Mouse (Mus musculus) retina, postnatal 1 day (tissue): ENCODE measurements around the gene Slc37a1.

ENCODE experiments used
- DNase-seq: peaks from one replicate; pipeline ENCODE4 v3.0.0-alpha.2; 2012

The Slc37a1 gene

GRCm38 (mm10) chr17:31355792-31356502, 69.4 kb downstream of the Slc37a1 start:
- peak; percentile 43 for DNase-seq

GRCm38 (mm10) chr17:31360582-31360981, 74.0 kb downstream of the Slc37a1 start:
- no peak for DNase-seq

- DNase-seq: peak; percentile 37
These were observed 79.1 kb downstream of the Slc37a1 start for GRCm38 (mm10) chr17:31365586-31366166.

DNA sequence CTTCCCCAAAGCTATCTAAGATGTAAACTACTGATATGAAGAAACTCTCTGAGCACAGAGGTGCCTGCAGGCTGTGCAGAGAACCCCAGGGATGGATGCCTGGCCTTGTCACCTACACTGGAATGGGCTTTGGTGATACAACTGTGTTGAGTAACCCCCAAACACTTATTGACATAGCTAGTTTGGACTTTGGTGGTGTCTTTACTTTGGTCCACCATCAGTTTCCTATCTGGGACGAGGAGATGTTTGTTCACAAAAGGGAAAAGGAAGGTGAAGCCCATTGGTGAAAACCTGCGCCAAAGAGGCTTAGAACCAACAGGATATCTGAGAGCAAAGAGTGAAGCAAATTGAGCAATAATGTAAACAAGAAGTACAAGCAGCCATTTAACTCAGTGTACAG, 83.6 kb downstream of the Slc37a1 start:
- DNase-seq: no peak

- DNase-seq: no peak
These were observed 84.3 kb downstream of the Slc37a1 start for GRCm38 (mm10) chr17:31370931-31371330.

DNA sequence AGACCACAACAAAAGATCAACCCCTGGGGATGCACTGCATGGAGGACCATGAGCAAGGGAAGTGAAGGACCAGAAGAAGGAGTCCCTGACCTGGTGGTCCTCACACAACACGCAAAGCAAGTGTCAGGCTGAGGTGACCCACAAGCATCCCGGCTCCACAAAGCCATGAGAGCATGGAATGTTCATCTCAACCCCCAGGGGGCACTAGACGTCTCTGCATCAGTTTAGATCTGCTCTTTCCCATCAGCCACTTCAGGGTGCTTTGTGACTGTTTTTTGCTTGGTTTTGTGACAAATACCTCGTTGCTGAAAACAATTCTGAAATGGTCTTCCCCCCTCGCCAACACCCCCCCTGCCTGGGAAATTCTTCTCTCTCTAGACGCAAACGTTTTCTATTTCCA, 91.4 kb downstream of the Slc37a1 start:
- DNase-seq: peak; percentile 92

DNA sequence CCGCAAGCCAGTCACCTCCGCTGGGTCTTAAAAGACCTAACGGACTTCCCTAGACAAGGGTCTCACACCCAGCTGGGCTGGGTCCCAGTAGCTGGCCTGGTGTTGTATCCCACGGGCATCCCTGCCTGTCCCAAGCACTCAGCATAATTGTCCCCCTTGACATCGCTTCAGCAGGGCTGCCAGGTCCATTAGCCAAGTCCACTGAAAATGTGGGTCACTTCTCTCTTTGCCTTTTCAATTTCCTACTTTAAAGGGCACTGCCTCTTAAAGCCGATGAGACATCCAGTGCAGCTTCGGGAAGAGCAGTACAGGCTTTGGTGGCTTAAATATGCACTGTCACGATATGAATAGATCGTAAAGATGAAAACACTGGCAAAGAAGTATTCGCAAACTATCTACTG, 91.8 kb downstream of the Slc37a1 start:
- peak; percentile 90 for DNase-seq

- DNase-seq: no peak
These were observed 92.5 kb downstream of the Slc37a1 start for GRCm38 (mm10) chr17:31379086-31379485.

GRCm38 (mm10) chr17:31379863-31380262, 93.3 kb downstream of the Slc37a1 start:
- no peak for DNase-seq

DNA sequence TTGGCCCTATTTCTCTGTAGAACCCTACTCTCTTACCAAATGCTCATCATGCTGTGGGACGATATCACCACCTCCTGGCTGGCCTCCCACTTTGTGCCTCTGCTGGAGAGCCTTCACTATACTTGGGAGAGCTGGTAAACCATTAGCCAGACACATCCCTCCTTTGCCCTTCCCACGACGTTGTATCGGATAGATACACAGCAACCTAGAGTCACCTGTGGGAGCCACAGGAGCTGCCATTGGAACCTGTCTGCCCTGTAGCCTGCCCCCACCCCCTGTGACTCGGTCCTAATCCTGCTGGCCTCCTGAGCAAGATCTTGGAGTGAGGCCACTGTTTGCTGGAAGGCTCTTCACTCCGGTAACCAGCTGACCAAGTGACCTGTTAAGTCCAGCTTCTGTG, 96.7 kb downstream of the Slc37a1 start:
- no peak for DNase-seq

DNA sequence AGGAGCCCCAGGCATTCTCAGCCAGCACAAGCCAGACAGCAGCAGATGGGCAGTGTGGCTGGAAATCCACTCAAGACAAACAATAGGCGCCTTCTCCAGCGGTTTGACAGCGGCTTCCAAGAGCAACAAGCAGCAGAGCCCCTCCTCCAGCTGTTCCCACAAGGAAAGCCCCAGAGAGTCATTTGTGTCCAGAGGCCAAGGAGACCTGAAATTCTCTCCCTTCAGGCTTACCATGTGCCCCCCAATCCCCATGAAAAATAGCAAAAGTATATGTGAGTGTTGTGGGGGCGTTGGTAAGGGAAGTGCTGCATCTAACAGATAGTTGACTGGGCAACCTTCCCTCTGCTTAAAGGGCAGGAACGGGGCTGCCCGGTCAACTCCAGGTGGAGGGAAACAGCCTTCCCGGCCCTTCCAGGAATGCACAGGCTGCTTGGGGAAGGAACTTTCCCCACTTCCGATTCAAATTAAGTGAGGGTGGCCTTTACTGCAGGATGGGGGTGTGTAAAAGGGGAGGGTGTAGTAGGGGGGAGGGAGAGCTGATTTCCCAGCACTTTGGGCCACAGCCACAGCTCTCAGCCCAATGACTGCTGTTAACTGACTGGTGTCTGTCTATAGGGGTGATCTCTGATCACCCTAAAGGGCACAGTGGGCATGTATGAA, 98.5 kb downstream of the Slc37a1 start:
- DNase-seq: peak; percentile 45

DNA sequence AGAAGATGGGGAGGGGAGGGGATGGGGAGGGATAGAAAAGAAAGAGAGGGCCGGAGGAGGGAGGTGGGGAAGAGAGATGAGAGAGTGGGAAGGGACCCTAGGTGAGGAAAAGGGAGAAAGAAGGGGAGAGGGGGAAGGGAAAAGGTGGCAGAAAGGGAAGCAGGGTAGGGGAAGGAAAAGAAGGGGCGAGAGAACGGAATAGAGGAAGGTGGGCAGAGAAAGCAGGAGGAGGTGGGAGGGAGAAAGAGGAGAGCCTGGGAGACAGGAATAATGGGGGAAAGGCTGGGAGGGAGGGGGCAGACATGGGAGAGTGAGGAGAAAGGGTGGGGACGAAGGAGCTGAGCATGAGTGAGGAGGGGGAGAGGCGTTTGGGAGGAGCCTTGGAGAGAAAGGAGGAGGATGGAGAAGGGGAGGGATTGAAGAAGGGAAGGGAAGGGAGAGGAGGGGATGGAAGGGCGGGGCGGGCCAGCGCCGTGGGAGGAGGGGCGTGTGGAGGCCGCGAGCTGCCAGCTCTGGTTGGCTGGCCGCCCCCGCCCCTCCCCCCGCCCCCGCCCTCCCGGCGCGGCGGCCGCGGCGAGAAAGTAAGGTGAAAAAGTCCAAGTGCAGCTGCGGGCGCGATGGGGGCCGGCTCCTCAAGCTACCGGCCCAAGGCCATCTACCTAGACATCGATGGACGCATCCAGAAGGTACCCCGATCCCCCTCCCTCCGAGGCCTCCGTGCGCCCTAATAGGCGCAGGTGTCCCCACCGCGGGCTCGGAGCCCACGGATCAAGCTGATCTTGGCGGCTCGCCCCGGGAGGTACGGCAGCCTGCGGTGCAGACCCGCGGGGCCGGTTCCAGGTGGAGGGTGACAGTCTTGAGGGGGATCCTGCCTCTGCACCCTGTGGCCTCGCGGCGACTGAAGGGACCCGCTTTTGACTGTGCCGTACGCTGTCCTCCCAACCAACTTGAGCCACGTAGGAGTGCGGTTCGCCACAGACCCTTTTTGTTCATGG, 99.4 kb downstream of the Slc37a1 start, which contains the start of gene Pde9a:
TSS of gene Pde9a (plus strand) at position 540 of the 995 bp plus-strand sequence.
- peak; percentile 90 for DNase-seq

- peak; percentile 16 for DNase-seq
These were observed 100.2 kb downstream of the Slc37a1 start for GRCm38 (mm10) chr17:31386766-31387275.

GRCm38 (mm10) chr17:31389432-31390050, 102.9 kb downstream of the Slc37a1 start:
- DNase-seq: no peak

DNA sequence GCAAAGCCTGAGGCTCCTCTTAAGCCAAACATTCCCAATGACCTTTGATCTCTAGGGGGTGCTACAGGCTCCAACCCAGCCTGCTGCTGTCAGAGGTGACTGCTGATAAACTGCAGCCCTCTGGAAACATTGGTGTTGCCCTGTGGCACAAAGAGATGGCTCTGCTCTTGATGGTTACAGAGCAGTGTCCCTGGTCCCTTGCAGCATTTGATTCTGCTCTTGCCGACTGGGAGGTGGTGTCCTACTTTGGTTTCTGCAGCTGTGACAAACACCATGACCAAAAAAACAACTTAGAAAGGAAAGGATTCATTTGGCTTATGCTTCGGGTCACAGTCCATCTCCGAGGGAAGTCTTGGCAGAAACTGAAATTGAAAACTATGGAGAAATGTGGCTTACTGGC, 104.9 kb downstream of the Slc37a1 start:
- no peak for DNase-seq

DNA sequence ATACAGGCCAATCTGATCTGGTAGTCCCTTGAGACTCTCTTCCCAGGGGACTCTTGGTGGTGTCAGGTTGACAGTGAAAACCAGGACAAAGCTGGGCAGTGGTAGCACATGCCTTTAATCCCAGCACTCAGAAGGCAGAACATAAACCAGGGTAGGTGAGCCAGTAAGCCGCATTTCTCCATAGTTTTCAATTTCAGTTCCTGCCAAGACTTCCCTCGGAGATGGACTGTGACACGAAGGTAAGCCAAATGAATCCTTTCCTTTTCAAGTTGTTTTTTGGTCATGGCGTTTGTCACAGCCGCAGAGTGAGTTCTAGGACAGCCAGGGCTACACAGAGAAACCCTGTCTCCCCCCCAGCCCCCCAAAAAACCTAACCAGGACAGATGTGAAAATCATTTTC, 105.4 kb downstream of the Slc37a1 start:
- no peak for DNase-seq

- no peak for DNase-seq
These were observed 107.2 kb downstream of the Slc37a1 start for GRCm38 (mm10) chr17:31393811-31394210.

GRCm38 (mm10) chr17:31400294-31400693, 113.7 kb downstream of the Slc37a1 start:
- no peak for DNase-seq
